Mouse (Mus musculus) adipocyte (in vitro differentiated cells): ENCODE results near the gene Ear6.
"Not testable (repeated sequence)": the region's sequence is repeated elsewhere in the genome, so short reads cannot be mapped to it uniquely, and the experiment has no call there.

Experiments used
- DNase-seq: peaks from one replicate; pipeline ENCODE4 v3.0.0-alpha.2; 2016; ENCODE audit warnings: low spot score

The Ear6 gene

DNA sequence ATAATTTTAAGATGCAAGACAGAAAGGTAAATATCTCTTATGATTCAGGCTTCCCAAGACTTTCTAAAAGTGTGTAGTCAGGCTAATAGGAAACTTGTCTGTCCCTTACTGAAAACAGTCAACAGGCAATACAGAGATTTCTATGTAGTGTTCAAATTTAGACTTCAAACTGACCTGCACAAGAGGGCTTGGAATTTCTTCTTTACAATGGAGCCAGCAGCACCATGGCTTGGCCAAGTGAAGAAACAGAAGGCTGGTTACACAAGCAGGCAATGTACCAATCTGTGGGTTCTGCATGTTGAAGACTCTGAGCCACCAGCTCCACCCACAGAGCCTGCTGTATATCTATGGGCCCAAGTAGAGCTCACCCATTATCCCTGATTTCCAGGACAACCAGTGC is at the start of gene Ear6:
Gene Ear6 (plus strand): TSS at position 301 of the 400 bp plus-strand sequence.
- DNase-seq = peak; percentile 2

GRCm38 (mm10) chr14:51826625-51827024 is 26.9 kb upstream of the Ear6 start:
- DNase-seq = peak; percentile 1

DNA sequence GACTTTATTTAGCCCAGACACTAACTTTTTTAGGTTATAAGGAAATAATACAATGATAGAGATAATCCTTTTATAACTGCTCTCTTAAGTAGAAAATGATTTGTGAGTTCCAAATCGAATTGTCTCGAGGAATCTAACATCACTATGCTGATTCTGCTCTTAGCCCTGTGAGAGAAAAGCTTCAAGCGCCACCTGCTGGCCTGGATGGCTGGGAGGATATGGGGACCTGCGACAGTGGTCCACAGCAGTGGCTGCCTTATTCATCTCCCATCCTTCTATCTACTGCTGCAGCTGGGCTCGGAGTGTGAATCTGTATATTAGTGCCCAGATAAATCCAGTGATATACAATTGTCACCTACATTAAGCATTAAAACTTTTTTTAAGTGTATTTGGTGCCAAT is 25.7 kb upstream of the Ear6 start:
- peak; percentile 5 for DNase-seq

DNA sequence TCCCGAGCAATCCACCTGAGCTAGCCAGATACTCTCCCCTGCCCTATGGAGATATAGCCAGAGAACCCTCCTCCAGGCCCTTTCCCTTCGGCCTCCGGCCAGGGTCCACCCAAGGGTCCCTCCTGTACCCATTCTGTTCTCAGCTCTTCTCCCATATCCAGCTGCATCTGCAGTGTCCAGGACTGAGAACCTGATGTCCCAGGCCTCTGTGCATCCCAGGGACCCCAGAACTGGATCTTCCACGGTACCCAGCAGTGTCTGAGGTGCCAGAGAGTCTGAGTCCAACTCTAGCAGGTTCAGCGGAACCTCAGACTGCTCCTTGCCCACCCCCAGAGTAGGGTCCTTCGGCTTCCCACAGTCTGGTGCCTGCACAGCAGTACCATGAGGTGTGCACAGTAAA is 24.3 kb upstream of the Ear6 start:
- DNase-seq = no peak

DNA sequence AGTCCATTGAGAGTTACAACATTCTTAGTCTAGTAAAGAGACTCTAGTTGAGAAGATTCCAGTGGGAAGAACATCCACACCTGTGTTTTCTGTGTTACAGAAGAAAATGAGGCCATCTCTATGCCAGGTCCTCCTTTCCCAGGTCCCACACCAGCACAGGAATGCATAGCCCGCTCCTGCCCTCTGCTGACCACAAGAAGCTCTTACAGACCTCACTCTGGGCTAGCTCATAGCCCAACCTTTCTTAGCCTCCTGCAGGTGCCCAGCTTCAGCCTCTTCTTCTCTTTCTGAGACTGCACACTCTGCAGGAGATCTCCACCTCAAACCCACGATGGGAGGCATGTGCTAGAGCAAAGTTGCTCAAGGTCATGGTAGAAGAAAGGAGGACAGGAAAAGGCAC is 15.0 kb upstream of the Ear6 start:
- peak; percentile 1 for DNase-seq

DNA sequence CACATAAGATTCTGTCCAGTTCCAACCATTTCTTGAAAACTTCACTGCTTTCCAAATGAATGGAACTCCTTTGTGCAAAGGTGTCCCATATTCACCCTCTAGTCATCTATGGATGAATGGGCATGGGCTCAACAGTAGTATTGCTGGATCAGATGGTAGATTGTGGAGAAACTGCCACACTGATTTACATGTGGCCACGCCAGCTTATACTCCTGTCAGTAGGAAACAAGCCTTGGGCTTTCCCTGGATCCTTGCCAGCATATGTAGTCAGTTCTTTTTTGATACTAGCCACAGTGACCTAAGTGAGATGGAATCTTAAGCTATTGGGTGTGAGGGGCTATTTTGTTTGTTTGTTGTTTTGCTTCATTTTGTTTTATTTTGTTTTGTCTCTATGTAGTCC is 11.2 kb upstream of the Ear6 start:
- no peak for DNase-seq

DNA sequence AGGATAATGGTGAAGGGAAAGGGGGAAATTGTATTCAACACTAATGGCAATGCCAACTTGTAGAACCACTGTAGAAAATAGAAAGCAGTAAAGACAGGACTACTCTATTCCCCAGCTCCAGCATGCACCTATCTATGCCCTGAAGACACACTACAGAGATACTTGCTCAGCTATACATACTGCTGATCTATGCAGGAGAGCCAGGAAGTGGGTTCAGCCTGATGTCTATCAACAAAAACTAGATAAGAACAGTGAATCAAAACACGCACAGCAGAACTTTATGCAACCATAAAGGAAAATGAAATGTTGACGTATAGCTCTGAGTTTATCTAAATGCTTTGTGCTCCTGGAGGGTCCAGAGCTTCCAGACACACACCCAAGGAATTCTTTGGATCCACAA is 10.7 kb upstream of the Ear6 start:
- no peak for DNase-seq

DNA sequence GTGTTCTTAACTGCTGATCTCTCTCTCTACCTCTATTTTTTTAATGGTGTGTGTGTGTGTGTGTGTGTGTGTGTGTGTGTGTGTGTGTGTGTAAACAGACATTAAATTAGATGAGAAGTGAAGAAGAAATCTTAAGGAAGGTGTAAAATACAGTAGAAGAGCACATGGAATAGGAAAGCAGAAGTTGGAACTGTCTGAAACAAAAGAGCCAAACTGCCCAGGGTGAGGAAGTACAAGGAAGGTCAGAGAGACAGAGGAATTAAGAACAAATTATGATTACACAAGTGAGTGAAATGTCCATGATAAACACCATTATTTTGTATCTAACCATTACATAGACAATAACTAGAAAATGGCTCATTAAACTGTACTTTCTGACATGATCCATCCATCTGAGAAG is 9.6 kb upstream of the Ear6 start:
- no peak for DNase-seq

DNA sequence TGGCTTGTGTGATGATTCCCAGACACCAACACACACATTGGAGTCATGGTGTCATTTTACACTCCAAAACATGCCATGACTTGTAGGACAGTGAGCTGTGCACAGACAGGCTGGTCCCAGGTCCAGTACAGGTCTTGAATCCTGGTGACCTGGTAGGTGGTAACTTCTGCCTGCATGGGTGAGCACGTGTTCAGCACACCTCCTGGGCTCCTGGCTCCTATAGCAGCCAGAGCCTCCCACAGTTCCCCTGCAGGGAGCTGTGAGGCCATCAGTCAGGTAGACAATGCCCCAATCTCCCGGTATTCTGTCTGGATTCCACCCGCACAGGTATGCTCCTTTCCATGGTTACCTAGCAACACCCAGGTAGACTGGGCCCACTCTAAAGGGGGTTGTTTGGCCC is 6.9 kb upstream of the Ear6 start:
- no peak for DNase-seq

GRCm38 (mm10) chr14:51851006-51851405 is 2.5 kb upstream of the Ear6 start:
- DNase-seq = not testable (repeated sequence)

DNA sequence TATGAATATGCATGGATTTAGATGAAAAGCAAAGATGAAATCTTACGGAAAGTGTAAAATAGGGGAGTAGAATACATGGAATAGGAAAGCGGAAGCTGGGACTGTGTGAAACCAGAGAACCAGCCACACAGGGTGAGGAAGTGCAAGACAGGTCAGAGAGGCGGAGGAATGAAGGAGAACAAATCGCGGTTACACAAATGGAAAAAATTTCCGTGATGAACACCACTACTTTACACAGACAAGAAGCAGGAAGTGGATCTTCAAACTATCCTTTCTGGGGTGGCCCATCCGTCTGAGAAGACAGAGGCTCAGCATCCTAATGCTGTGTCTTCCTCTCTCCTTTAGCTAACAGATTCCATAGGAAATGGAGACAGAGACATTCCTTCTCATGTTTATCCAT is 1.8 kb downstream of the Ear6 start:
- DNase-seq = not testable (repeated sequence)

DNA sequence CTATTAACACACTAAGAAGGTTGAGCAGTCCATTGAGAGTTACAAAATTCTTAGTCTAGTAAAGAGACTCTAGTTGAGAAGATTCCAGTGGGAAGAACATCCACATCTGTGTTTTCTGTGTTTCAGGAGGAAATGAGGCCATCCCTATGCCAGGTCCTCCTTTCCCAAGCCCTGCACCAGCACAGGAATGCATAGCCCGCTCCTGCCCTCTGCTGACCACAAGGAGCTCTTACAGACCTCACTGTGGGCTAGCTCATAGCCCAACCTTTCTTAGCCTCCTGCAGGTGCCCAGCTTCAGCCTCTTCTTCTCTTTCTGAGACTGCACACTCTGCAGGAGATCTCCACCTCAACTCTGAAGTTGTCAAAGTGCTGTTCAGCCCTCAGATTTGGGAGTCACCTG is 10.1 kb downstream of the Ear6 start:
- DNase-seq = peak; percentile 62

DNA sequence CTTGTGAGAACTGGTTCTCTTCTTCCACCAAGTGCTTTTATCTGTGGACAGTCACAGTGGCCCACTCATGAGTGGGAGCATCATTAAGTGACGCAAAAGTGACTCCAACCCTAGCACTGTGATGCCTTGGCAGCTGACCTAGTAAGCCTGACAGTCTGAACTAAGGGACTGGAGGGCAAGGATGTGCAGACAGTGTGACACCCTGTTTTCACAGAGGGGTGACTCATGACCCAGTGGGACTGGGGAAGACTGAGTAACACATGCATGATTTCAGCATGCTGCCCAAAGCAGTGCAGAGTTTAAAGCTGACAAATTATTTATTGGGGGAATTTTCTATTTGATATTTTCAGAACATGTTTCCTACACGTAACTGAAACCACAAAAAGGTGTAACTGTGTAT is 17.3 kb downstream of the Ear6 start:
- DNase-seq = peak; percentile 25

GRCm38 (mm10) chr14:51871741-51872140 is 18.2 kb downstream of the Ear6 start:
- DNase-seq = peak; percentile 2

GRCm38 (mm10) chr14:51877517-51877916 is 24.0 kb downstream of the Ear6 start:
- DNase-seq = no peak

DNA sequence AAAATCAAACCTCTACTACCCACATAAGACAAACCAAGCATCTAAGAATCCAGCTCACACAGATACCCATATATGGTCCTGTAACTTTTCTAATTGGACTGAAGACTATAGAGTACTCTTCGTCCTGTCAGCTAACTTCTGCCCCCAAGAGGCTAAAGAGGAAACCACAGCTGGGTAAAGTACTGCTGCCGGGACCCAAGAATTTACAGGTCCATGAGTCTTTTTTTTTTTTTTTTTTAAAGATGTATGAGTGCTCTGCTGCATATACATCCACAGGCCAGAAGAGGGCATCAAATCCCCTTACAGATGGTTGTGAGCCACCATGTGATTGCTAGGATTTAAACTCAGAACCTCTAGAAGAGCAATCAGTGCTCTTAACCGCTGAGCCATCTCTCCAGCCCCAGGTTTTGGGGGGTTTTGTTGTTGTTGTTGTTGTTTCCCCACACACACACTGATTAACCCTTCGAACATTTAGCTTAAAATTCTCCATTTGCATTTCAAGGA is 30.1 kb downstream of the Ear6 start:
- DNase-seq = peak; percentile 86

GRCm38 (mm10) chr14:51884031-51884544 is 30.6 kb downstream of the Ear6 start:
- peak; percentile 53 for DNase-seq

DNA sequence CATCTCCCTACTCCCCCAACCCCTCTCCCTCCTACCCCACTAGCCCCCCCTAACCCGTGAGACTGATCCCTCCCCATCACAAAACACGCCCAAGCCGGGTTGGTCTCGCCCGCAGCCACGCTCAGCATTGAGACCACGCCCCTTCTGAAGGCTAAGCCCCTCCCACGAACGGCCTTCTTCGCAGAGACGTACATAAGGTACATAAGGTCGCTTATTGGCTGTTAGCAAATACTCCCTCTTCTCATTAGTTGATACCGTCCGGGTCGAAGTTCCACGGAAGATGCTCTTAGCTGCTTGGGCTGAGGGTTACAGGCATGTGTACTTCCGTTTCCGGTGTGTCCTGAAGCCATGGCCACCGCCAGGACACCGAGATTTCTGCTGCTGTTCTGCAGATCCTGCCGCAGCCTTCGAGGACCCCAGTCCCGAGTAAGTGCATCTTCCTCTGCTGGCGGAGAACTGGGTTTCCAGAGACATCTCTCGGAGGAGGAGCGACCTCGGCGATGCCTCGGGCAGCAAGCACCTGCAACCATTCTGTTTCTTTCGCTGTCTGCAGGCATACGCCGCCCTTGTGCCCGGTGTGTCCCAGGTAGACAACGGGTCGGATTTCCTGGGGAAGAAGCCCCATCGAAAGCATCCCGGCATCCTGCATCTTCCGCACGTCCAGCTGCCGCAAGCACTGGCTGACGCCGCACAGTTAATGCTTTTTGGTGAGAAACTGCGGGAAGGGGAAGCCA is 31.3 kb downstream of the Ear6 start, which contains the start of gene Mettl17:
Gene Mettl17 (plus strand): TSS at position 245 of the 734 bp plus-strand sequence.
- DNase-seq = peak; percentile 98

DNA sequence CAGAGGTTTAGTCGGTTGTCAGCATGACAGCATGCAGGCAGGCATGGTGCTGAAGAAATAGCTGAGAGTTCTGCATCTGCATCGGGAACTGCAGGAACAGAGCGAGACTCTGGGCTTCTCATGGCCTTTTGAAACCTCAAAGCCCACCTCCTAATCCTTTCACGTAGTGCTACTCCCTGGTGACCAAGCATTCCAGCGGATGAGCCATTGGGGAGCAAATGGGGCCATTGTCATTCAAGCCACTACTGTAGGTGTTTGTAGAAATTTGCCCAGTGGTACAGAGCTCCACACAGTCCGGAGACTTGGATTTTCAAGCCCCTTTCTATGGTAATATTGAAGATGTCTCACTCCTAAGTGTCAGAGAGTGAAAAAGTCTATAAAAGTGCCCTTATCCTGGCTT is 32.6 kb downstream of the Ear6 start:
- no peak for DNase-seq

GRCm38 (mm10) chr14:51889833-51890232 is 36.3 kb downstream of the Ear6 start:
- DNase-seq = no peak

GRCm38 (mm10) chr14:51892191-51892939 is 38.9 kb downstream of the Ear6 start, which contains the start of gene Slc39a2:
TSS of gene Slc39a2 (plus strand) at chr14:51892889.
- DNase-seq = no peak

- no peak for DNase-seq
Observed at GRCm38 (mm10) chr14:51893094-51893794, 39.7 kb downstream of the Ear6 start.
